Mouse (Mus musculus): ENCODE results near the gene Gm28308.

Gene Gm28308

GRCm38 (mm10) chr6:52213119-52213986 is at the start of gene Gm28308, which contains the start of gene Hoxa3:
Gene Gm28308, minus strand, starts transcription at chr6:52213339.
Gene Hoxa3, minus strand, starts transcription at chr6:52213336.
- no peak for DNase-seq

GRCm38 (mm10) chr6:52262463-52263320 is 49.6 kb upstream of the Gm28308 start:
- peak in 1 of 2 experiments; percentile 19 for DNase-seq

GRCm38 (mm10) chr6:52261751-52262462 is 48.8 kb upstream of the Gm28308 start:
- DNase-seq, result no peak

GRCm38 (mm10) chr6:52260654-52261575 is 47.8 kb upstream of the Gm28308 start, which contains the start of gene Hoxa13:
Gene Hoxa13, minus strand, starts transcription at chr6:52260880.
- no peak for DNase-seq

- DNase-seq, result no peak
Observed at GRCm38 (mm10) chr6:52259811-52260261, 46.7 kb upstream of the Gm28308 start.

- DNase-seq, result no peak
Observed at GRCm38 (mm10) chr6:52259081-52259790, 46.1 kb upstream of the Gm28308 start.

GRCm38 (mm10) chr6:52256956-52257355 is 43.8 kb upstream of the Gm28308 start:
- DNase-seq, result peak; percentile 75 to 87

GRCm38 (mm10) chr6:52253511-52254500 is 40.7 kb upstream of the Gm28308 start:
- DNase-seq, result peak in 1 of 2 experiments; percentile 58

- no peak for DNase-seq
Observed at GRCm38 (mm10) chr6:52252775-52253376, 39.7 kb upstream of the Gm28308 start.

- DNase-seq, result no peak
Observed at GRCm38 (mm10) chr6:52252016-52252774, 39.1 kb upstream of the Gm28308 start.

- no peak for DNase-seq
Observed at GRCm38 (mm10) chr6:52251177-52251879, 38.2 kb upstream of the Gm28308 start.

GRCm38 (mm10) chr6:52249826-52250225 is 36.7 kb upstream of the Gm28308 start:
- no peak for DNase-seq

- no peak for DNase-seq
Observed at GRCm38 (mm10) chr6:52249415-52249738, 36.2 kb upstream of the Gm28308 start.

- DNase-seq, result no peak
Observed at GRCm38 (mm10) chr6:52248638-52249414, 35.7 kb upstream of the Gm28308 start.

GRCm38 (mm10) chr6:52247766-52248637 is 34.9 kb upstream of the Gm28308 start:
- no peak for DNase-seq

- DNase-seq, result no peak
Observed at GRCm38 (mm10) chr6:52246916-52247315, 33.8 kb upstream of the Gm28308 start.
